Mouse (Mus musculus) skeletal muscle tissue, postnatal 0 days (tissue): ENCODE results near the gene Tekt4. TPM values are rescaled to one million over a fixed set of nuclear protein-coding genes. Genes with fewer than 3 reads are reported as not detected.

Experiments
- polyA plus RNA-seq: library from polyadenylated mRNA; unstranded; fragments of >200 nt; fragmentation: Nextera tagmentation; extraction: Ambion mirVana; gene quantifications from 2 replicates; pipeline ENCODE4 v1.2.1, GENCODE M21; 2015

Tekt4 gene
- not detected in 2 replicates for polyA plus RNA-seq

GRCm38 (mm10) chr17:25454272-25454671 lies at the start of gene Tekt4:
Gene Tekt4, plus strand, starts transcription at chr17:25454615.

GRCm38 (mm10) chr17:25433617-25434606 lies 20.5 kb upstream of the Tekt4 start, which contains the start of gene Cacna1h:
Gene Cacna1h, minus strand, starts transcription at chr17:25433783.

GRCm38 (mm10) chr17:25497013-25497412 lies 42.6 kb downstream of the Tekt4 start, which contains the start of gene Sstr5:
Gene Sstr5, minus strand, starts transcription at chr17:25497288.

Other genes starting within 250 kb of the Tekt4 start
- 23.0 and 24.0 TPM in 2 replicates for gene Gnptg, start 214.5 kb upstream of the Tekt4 start, polyA plus RNA-seq
- 38.4 TPM in 2 replicates for gene Tsr3, start 214.4 kb upstream of the Tekt4 start, polyA plus RNA-seq
- 0.23 TPM in 1 of 2 replicates, not detected in the other for gene Baiap3, start 198.3 kb upstream of the Tekt4 start, polyA plus RNA-seq
- gene Ube2i, start 180.0 kb upstream of the Tekt4 start, polyA plus RNA-seq, result 216 and 238 TPM in 2 replicates
- gene Prss34, start 156.2 kb upstream of the Tekt4 start, polyA plus RNA-seq, result 10.4 and 15.0 TPM in 2 replicates
- not detected in 2 replicates for gene Prss28, start 146.0 kb upstream of the Tekt4 start, polyA plus RNA-seq
- gene Prss29, start 136.0 kb upstream of the Tekt4 start, polyA plus RNA-seq, result not detected in 2 replicates
- gene Tpsab1, start 109.1 kb upstream of the Tekt4 start, polyA plus RNA-seq, result 11.2 and 11.8 TPM in 2 replicates
- 500 and 756 TPM in 2 replicates for gene Tpsb2, start 88.3 kb upstream of the Tekt4 start, polyA plus RNA-seq
- gene Tpsg1, start 85.3 kb upstream of the Tekt4 start, polyA plus RNA-seq, result 1.5 and 2.4 TPM in 2 replicates
- gene Cacna1h, start 20.8 kb upstream of the Tekt4 start, polyA plus RNA-seq, result 4.3 and 5.4 TPM in 2 replicates
- gene Sstr5, start 42.7 kb downstream of the Tekt4 start, polyA plus RNA-seq, result 0.05 TPM in 1 of 2 replicates, not detected in the other
- gene Sox8, start 116.1 kb downstream of the Tekt4 start, polyA plus RNA-seq, result 14.7 and 16.2 TPM in 2 replicates
- 11.6 and 14.8 TPM in 2 replicates for gene Lmf1, start 124.5 kb downstream of the Tekt4 start, polyA plus RNA-seq